Mouse (Mus musculus): Measurements from ENCODE around the gene Gm20388. TPM values are rescaled to one million over a fixed set of nuclear protein-coding genes. Genes with fewer than 3 reads are reported as not detected.

The Gm20388 gene
- polyA plus RNA-seq, 1 experiment = 0.36 TPM

- Histone ChIP-seq H3K4me3 (replicated peaks) (no peak overlapping the region), H3K36me3 (ENCODE audit: control insufficient read depth) (peaks cover 99% of the 10 kb centered on the region), H3K9me3 (ENCODE audit: control insufficient read depth, low read length) (no peaks in the 10 kb centered on the region), H3K27me3 (ENCODE audit: control insufficient read depth) (no peaks in the 10 kb centered on the region), H3K4me1 (ENCODE audit: control insufficient read depth) (no peaks in the 10 kb centered on the region; the same call in 1 of the 2 replicates)
- TF ChIP-seq TAL1 (IDR thresholded peaks at IDR 0.05; ENCODE audit: low read length) (no peak), GATA1 (IDR thresholded peaks at IDR 0.05; ENCODE audit: low read length) (no peak)
These were observed 33.0 kb downstream of the Gm20388 start for GRCm38 (mm10) chr8:119943616-119944015.

DNA sequence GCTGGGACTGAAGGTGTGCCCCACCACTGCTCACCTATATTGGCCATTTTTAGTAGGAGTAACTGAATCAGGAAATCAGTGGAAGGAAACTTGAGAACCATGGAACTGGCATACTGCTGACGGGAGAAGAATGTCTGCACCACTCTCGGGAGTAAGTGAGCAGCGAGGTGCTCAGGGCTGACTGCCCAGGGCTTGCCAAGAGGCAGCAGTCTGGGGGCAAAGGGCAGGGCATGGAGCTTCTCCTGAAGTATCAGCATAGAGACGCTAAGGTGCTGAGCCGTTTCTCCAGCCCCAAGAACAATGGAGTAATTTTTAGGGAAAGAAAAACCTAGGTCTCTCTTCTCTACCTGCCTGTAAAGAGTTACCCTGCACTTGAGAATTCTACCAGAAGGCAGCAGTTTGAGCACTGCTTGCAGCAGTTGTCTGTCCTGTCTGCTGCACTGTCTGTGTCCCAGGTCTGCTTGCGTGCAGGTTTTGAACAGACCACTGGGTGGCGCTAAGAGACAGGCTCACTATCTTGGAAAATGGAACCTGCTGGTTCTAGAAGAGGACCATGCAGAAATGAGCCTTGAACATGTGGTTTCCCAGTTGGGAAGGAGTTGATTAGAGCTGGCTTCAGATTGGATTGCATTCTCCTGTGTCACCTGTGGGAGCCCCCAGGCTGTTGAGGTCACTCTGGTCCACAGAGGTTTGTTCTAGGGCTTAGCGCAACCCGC, 33.6 kb downstream of the Gm20388 start:
- H3K4me1 ChIP-seq (ENCODE audit: control insufficient read depth) = no peaks in the 10 kb centered on the region; the same call in 1 of the 2 replicates
- no peaks in the 10 kb centered on the region for H3K9me3 ChIP-seq (ENCODE audit: control insufficient read depth, low read length)
- TF ChIP-seq TAL1 (IDR thresholded peaks at IDR 0.05; ENCODE audit: low read length) (no peak), GATA1 (IDR thresholded peaks at IDR 0.05; ENCODE audit: low read length) (no peak)
- no peak overlapping the region for H3K4me3 ChIP-seq (replicated peaks)
- no peaks in the 10 kb centered on the region for H3K27me3 ChIP-seq (ENCODE audit: control insufficient read depth)
- peaks cover 99% of the 10 kb centered on the region for H3K36me3 ChIP-seq (ENCODE audit: control insufficient read depth)

DNA sequence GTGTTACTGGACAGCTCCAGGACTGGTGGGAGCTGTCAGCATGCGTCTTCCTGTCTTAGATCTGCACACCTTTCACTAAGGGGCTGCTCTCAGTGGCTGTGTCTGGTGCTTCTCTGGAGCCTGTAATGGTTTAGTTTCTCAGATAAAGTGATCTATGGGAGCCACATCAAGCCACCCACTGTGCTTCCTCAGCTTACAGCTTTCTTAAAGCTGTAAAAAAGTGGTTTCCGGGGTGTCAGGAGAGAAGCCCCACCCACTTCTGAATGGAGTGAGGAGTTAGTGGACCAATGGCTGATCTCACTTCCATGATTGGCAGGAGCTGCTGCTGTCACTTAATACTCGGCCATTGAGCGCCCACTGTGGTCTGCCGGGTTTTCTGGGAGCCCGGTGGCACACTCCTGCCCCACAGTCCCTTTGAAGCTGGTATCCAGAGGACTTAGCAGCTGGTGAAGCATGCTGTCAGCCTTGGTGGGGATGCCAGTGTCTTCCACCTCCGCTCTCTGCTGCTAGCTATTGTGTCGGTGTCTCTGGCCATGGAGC, 35.8 kb downstream of the Gm20388 start:
- no peak for TF ChIP-seq GATA1 (IDR thresholded peaks at IDR 0.05; ENCODE audit: low read length)
- TF ChIP-seq TAL1 (IDR thresholded peaks at IDR 0.05; ENCODE audit: low read length) = no peak
- no peaks in the 10 kb centered on the region for H3K27me3 ChIP-seq (ENCODE audit: control insufficient read depth)
- no peak overlapping the region for H3K4me3 ChIP-seq (replicated peaks)
- H3K9me3 ChIP-seq (ENCODE audit: control insufficient read depth, low read length) = no peaks in the 10 kb centered on the region
- H3K36me3 ChIP-seq (ENCODE audit: control insufficient read depth) = peaks cover 97% of the 10 kb centered on the region
- no peaks in the 10 kb centered on the region; the same call in 1 of the 2 replicates for H3K4me1 ChIP-seq (ENCODE audit: control insufficient read depth)

DNA sequence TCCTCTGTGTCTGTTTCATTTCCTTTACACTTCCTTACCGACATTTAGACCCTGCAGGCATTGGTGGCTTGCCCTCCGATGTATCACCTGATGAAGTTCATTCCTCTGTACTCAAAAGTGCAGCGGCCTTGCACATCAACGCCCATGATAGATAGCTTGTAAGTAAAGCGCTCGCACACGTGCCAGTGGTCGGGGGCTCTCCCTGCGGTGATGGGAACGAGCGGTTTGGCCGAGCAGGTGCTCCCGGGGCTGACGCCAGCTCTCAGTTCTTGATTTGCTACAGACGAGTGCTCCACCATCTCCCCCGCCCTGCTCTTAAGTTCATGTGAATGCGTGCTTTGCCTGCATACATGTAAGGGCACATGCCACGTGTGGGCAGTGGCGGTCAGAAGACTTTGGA, 37.0 kb downstream of the Gm20388 start:
- TF ChIP-seq GATA1 (IDR thresholded peaks at IDR 0.05; ENCODE audit: low read length) (no peak), TAL1 (IDR thresholded peaks at IDR 0.05; ENCODE audit: low read length) (no peak)
- no peaks in the 10 kb centered on the region for H3K9me3 ChIP-seq (ENCODE audit: control insufficient read depth, low read length)
- peaks cover 97% of the 10 kb centered on the region for H3K36me3 ChIP-seq (ENCODE audit: control insufficient read depth)
- H3K4me3 ChIP-seq (replicated peaks) = no peak overlapping the region
- H3K4me1 ChIP-seq (ENCODE audit: control insufficient read depth) = no peaks in the 10 kb centered on the region; the same call in 1 of the 2 replicates
- no peaks in the 10 kb centered on the region for H3K27me3 ChIP-seq (ENCODE audit: control insufficient read depth)

DNA sequence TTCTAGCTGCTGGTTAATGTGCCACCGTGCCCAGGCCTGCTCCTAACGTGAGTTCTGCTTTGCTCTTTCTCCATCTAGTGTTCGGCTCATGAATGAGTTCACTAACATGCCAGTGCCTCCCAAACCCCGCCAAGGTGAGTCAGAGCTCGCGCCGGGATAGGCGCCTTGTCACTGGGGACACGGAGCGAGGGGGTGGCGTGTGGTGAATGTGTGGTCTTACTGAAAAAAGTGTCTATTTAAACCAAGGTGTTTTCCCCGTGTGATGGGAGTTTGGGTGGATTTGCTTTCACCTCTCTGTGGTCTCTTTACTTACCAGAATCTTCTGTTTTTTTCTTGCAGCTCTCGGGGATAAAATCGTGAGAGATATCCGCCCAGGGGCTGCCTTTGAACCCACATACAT, 37.7 kb downstream of the Gm20388 start:
- H3K27me3 ChIP-seq (ENCODE audit: control insufficient read depth) = no peaks in the 10 kb centered on the region
- no peaks in the 10 kb centered on the region for H3K9me3 ChIP-seq (ENCODE audit: control insufficient read depth, low read length)
- peaks cover 97% of the 10 kb centered on the region for H3K36me3 ChIP-seq (ENCODE audit: control insufficient read depth)
- TF ChIP-seq GATA1 (IDR thresholded peaks at IDR 0.05; ENCODE audit: low read length) (no peak), TAL1 (IDR thresholded peaks at IDR 0.05; ENCODE audit: low read length) (no peak)
- no peaks in the 10 kb centered on the region; the same call in 1 of the 2 replicates for H3K4me1 ChIP-seq (ENCODE audit: control insufficient read depth)
- H3K4me3 ChIP-seq (replicated peaks) = no peak overlapping the region

DNA sequence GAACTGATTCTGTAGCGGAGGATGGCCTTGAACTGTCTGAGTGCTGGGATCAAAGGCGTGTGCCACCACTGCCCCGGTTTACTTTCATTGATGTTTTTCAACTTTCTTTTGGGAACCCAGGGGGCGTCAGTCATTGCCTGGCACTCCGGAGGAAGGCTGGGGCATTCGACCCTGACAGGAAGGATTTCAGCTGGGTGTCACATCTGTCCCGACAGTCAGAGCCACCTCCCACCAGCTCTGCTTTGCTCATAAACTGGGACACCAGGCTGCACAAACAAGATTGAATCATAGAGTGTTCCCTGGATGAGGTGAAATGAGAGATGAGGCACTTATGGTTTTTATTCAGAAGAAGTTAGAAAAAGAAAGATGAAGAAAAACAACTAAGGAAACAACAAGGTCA, 41.6 kb downstream of the Gm20388 start:
- no peaks in the 10 kb centered on the region for H3K4me1 ChIP-seq (ENCODE audit: control insufficient read depth)
- peaks cover 97% of the 10 kb centered on the region for H3K36me3 ChIP-seq (ENCODE audit: control insufficient read depth)
- no peaks in the 10 kb centered on the region for H3K9me3 ChIP-seq (ENCODE audit: control insufficient read depth, low read length)
- H3K4me3 ChIP-seq (replicated peaks) = no peak overlapping the region
- H3K27me3 ChIP-seq (ENCODE audit: control insufficient read depth) = no peaks in the 10 kb centered on the region
- TF ChIP-seq GATA1 (IDR thresholded peaks at IDR 0.05; ENCODE audit: low read length) (no peak), TAL1 (IDR thresholded peaks at IDR 0.05; ENCODE audit: low read length) (no peak)

DNA sequence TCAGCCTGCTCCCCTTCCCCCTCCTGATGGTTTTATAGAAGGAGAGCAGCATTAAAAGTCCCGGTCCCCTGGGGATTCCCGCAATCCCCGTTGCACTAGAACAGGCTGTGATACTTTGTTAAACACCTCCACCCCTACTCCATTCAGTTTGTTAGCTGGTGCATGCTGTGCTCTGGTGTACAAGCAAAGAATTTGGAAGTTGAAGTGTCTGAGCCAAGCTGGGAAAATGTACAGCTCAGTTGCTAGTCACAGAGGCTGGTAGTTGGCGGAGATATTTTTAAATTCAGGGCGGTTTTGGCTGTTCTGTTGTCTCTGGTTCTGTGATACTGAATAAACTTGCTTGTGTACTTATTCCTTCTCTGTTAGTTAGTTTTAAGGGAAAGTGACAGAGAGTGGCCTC, 42.1 kb downstream of the Gm20388 start:
- Histone ChIP-seq H3K27me3 (ENCODE audit: control insufficient read depth) (no peaks in the 10 kb centered on the region), H3K4me1 (ENCODE audit: control insufficient read depth) (no peaks in the 10 kb centered on the region), H3K9me3 (ENCODE audit: control insufficient read depth, low read length) (no peaks in the 10 kb centered on the region), H3K36me3 (ENCODE audit: control insufficient read depth) (peaks cover 97% of the 10 kb centered on the region), H3K4me3 (replicated peaks) (no peak overlapping the region)
- TF ChIP-seq GATA1 (IDR thresholded peaks at IDR 0.05; ENCODE audit: low read length) (no peak), TAL1 (IDR thresholded peaks at IDR 0.05; ENCODE audit: low read length) (no peak)

DNA sequence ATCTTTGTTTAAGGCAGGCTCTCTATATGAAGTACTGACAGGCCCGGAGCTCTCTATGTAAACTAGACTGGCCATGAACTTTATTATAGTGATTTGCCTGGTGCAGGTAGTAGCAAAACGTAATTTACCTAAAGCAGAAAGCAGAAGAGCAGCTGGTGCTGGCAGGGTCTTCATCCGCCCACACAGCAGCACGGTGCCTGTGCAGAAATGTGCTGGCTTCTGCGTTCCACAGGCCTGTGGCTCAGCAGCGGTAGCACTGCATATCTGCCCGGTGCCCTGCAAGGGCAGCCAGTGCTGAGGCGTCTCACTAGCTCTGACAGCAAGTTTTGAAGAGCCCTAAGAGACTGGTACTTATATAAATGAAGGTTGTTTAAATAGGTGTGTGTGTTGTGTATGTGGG, 44.7 kb downstream of the Gm20388 start:
- H3K4me1 ChIP-seq (ENCODE audit: control insufficient read depth) = no peaks in the 10 kb centered on the region
- H3K27me3 ChIP-seq (ENCODE audit: control insufficient read depth) = no peaks in the 10 kb centered on the region
- H3K4me3 ChIP-seq (replicated peaks) = no peak overlapping the region
- TF ChIP-seq GATA1 (IDR thresholded peaks at IDR 0.05; ENCODE audit: low read length) = no peak
- TF ChIP-seq TAL1 (IDR thresholded peaks at IDR 0.05; ENCODE audit: low read length) = no peak
- H3K36me3 ChIP-seq (ENCODE audit: control insufficient read depth) = peaks cover 87% of the 10 kb centered on the region
- no peaks in the 10 kb centered on the region for H3K9me3 ChIP-seq (ENCODE audit: control insufficient read depth, low read length)

GRCm38 (mm10) chr8:119958076-119958475, 47.4 kb downstream of the Gm20388 start:
- no peaks in the 10 kb centered on the region for H3K4me1 ChIP-seq (ENCODE audit: control insufficient read depth)
- no peak overlapping the region for H3K4me3 ChIP-seq (replicated peaks)
- TF ChIP-seq GATA1 (IDR thresholded peaks at IDR 0.05; ENCODE audit: low read length) (no peak), TAL1 (IDR thresholded peaks at IDR 0.05; ENCODE audit: low read length) (no peak)
- H3K9me3 ChIP-seq (ENCODE audit: control insufficient read depth, low read length) = no peaks in the 10 kb centered on the region
- H3K36me3 ChIP-seq (ENCODE audit: control insufficient read depth) = peaks cover 60% of the 10 kb centered on the region
- no peaks in the 10 kb centered on the region for H3K27me3 ChIP-seq (ENCODE audit: control insufficient read depth)

Data from erythroblast, embryonic 14.5 days (primary cell).